Mouse (Mus musculus) olfactory bulb, adult 2 months (tissue): ENCODE measurements around the gene Palld.

Experiments used
- CTCF ChIP-seq: fragments of 200-500 bp; IDR thresholded peaks from 2 replicates; pipeline ENCODE4 v1.5.1; 2012; ENCODE audit warnings: low read depth, mild to moderate bottlenecking, low read length, moderate library complexity; ENCODE audit not compliant: insufficient read depth
- POLR2A ChIP-seq: fragments of 200-500 bp; IDR thresholded peaks from 2 replicates; pipeline ENCODE4 v1.6.1; 2012; ENCODE audit warnings: mild to moderate bottlenecking, low read depth, low read length, moderate library complexity; ENCODE audit not compliant: insufficient read depth

DNA sequence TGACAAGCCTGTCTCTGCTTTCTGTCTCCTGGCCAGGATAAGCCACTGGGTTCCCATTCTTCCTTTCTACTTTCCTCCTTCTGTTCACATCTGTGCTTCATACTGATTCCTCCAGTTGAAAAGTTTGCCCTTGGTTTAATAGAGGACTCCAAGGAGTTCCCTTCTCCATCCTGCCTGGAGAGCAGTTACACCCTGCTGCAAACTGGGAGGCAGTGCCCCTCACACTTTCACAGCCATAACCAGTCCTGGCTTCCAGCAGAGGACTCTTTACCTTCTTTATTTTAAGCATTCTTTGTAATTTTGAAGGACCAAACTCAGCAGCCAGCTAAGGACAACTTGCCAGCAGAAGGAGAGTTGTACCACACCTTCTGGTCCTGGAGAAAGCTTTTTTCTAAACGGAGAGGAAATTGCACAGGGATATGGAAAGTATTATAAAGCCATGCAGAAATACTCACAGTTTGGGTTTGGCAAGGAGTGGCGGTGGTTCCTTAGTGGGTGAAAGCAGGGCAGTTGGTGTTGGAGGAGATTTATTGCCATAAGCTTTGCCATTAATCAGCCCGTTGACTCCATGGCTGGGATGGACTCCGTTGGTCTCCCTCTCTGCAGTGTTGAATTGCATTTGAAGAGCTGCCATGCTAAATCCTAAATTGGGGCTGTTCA lies 218.1 kb downstream of the Palld start:
- TF ChIP-seq CTCF = no peak
- TF ChIP-seq POLR2A = no peak
